Mouse (Mus musculus) heart, adult 18-20 months (tissue): ENCODE results near the gene Ndufs4. TPM values are rescaled to one million over a fixed set of nuclear protein-coding genes. Genes with fewer than 3 reads are reported as not detected.

Experiments used
- total RNA-seq, 2 experiments: library from RNA; stranded (reverse); gene quantifications; 2 replicates each; pipeline ENCODE4 v1.2.3; 2021

Gene Ndufs4
- total RNA-seq, 2 experiments from 2014 or later = 572 to 648 TPM

Other genes starting within 250 kb of the Ndufs4 start
- gene Fst, start 70.7 kb upstream of the Ndufs4 start, total RNA-seq = 1 to 10 TPM; 1.0 to 2.3 TPM